Mouse (Mus musculus): ENCODE data around the gene Bicra.
A peak's percentile ranks its signal among the peaks of the same experiment; 100 is the strongest.

- TF ChIP-seq CTCF (IDR thresholded peaks at IDR 0.05; ENCODE audit: low read depth) (no peak), EP300 (IDR thresholded peaks at IDR 0.05; ENCODE audit: low read depth) (peak; percentile 36; the same call in 1 of the 2 replicates)
Observed at GRCm38 (mm10) chr7:15954436-15954835, 93.3 kb downstream of the Bicra start.

All from liver, embryonic 14.5 days (tissue).